8 mouse cellular contexts compared by ENCODE assay signal in the genomic region with DNA sequence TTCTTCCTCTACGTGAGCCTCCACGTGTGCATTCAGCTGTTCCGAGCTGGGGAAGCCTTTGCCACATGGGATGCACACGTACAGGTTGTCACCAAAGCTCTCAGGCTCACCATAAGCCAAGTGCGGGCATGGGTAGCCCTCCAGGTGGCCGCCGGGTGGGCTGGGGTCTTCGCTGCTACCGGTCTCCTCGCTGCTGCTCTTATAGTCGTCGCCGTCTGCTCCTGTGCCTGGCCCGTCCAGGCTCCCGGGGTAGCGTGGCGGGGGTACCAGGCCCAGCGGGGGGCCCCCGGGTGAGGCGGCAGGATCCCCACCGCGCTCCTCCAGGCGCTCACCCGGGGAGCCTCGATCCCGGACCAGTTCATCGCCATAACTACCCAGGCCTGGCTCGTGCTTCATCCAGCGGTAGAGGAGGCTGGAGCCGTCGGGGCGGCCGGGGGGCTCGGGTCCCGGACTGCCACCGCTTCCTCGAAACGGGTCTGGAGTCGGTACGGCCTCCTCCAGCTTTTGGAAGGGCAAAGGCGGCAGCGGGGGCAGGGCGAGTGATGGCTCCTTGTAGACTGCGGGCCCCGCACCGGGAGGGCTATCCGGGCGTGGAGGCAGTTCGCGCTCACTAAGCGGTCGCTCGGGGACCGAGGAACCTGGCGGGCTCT. TPM values are rescaled to one million over a fixed set of nuclear protein-coding genes. Genes with fewer than 3 reads are reported as not detected.
DNase-seq lines count a peak whose midpoint lies in the region; ATAC-seq lines count a peak whose summit lies in the region.

No protein-coding gene starts in this region.

- H3K9ac ChIP-seq in forebrain, embryonic 12.5 days: no peak overlapping the region
- H3K9ac ChIP-seq in hindbrain, embryonic 15.5 days: peak overlapping the region; percentile 23; the same call in 1 of the 2 replicates
- H3K9ac ChIP-seq in midbrain, embryonic 11.5 days (ENCODE audit: low read length): no peak overlapping the region

- peaks cover 26% of the 10 kb centered on the region for H3K36me3 ChIP-seq in forebrain, embryonic 12.5 days (replicated peaks)
- H3K36me3 ChIP-seq in hindbrain, embryonic 15.5 days: peaks cover 7% of the 10 kb centered on the region; the same call in 1 of the 2 replicates
- H3K36me3 ChIP-seq in midbrain, embryonic 11.5 days (ENCODE audit: control insufficient read depth, insufficient read depth, low read length): no peaks in the 10 kb centered on the region

- no peak for ATAC-seq in forebrain, embryonic 12.5 days (ENCODE audit: low FRiP score)
- ATAC-seq in hindbrain, embryonic 15.5 days (ENCODE audit: low FRiP score, low read depth): no peak
- ATAC-seq in midbrain, embryonic 11.5 days (ENCODE audit: low FRiP score): no peak
- no peak for ATAC-seq in inflammation-experienced regulatory T-cells, adult 6 months
- no peak for ATAC-seq in activated CD4-positive, CD25-positive, alpha-beta regulatory T cell, adult 4 months

- peaks cover 54% of the 10 kb centered on the region for H3K4me1 ChIP-seq in forebrain, embryonic 12.5 days
- H3K4me1 ChIP-seq in hindbrain, embryonic 15.5 days (replicated peaks): peaks cover 62% of the 10 kb centered on the region
- peaks cover 32% of the 10 kb centered on the region for H3K4me1 ChIP-seq in midbrain, embryonic 11.5 days (ENCODE audit: control insufficient read depth, insufficient read depth, low read length)

- H3K4me3 ChIP-seq in forebrain, embryonic 12.5 days (replicated peaks): peak overlapping the region; percentile 46
- H3K4me3 ChIP-seq in hindbrain, embryonic 15.5 days: peak overlapping the region; percentile 45
- H3K4me3 ChIP-seq in midbrain, embryonic 11.5 days (ENCODE audit: low read depth, low read length): peak overlapping the region; percentile 15

- peak overlapping the region; percentile 43 for H3K4me2 ChIP-seq in forebrain, embryonic 12.5 days
- H3K4me2 ChIP-seq in hindbrain, embryonic 15.5 days: peak overlapping the region; percentile 98
- H3K4me2 ChIP-seq in midbrain, embryonic 11.5 days: peak overlapping the region; percentile 24

- H3K9me3 ChIP-seq in forebrain, embryonic 12.5 days: no peaks in the 10 kb centered on the region
- no peaks in the 10 kb centered on the region for H3K9me3 ChIP-seq in hindbrain, embryonic 15.5 days
- no peaks in the 10 kb centered on the region for H3K9me3 ChIP-seq in midbrain, embryonic 11.5 days (ENCODE audit: control insufficient read depth, low read length)

- peak; percentile 35 for DNase-seq in ovary, postnatal 36 days (ENCODE audit: low spot score)
- DNase-seq in ovary, adult 18-20 months (ENCODE audit: low spot score): no peak
- DNase-seq in midbrain, embryonic 11.5 days (ENCODE audit: low spot score, missing footprints): no peak
- no peak for DNase-seq in layer of hippocampus, adult 9-10 months (ENCODE audit: low spot score)

- peaks cover 87% of the 10 kb centered on the region for H3K27me3 ChIP-seq in forebrain, embryonic 12.5 days
- H3K27me3 ChIP-seq in hindbrain, embryonic 15.5 days: peaks cover 69% of the 10 kb centered on the region
- H3K27me3 ChIP-seq in midbrain, embryonic 11.5 days (ENCODE audit: control insufficient read depth, insufficient read depth, low read length): peaks cover 78% of the 10 kb centered on the region

- 4% methylated on average over 55 of the region's 55 CpGs for WGBS in forebrain, embryonic 12.5 days
- 7% methylated on average over 55 of the region's 55 CpGs for WGBS in hindbrain, embryonic 15.5 days
- 2% methylated on average over 55 of the region's 55 CpGs for WGBS in midbrain, embryonic 11.5 days

- no peak overlapping the region for H3K27ac ChIP-seq in forebrain, embryonic 12.5 days
- H3K27ac ChIP-seq in hindbrain, embryonic 15.5 days (replicated peaks): no peak overlapping the region
- H3K27ac ChIP-seq in midbrain, embryonic 11.5 days (ENCODE audit: low read depth, low read length): no peak overlapping the region

RNA-seq across cellular contexts. Expression of gene Hic1, which starts 3.0 kb away (rescaled TPM):
- 3.2 and 4.4 TPM in 2 replicates for polyA plus RNA-seq in forebrain, embryonic 12.5 days (2016; fragmentation: Nextera tagmentation; extraction: Ambion mirVana)
- polyA plus RNA-seq in hindbrain, embryonic 15.5 days (2015; fragmentation: Nextera tagmentation; extraction: Ambion mirVana): 4.2 and 4.8 TPM in 2 replicates
- polyA plus RNA-seq in midbrain, embryonic 11.5 days (2014; fragmentation: Nextera tagmentation; extraction: Ambion mirVana): 0.34 and 0.57 TPM in 2 replicates
- under 1 TPM; 0.21 to 0.50 (median 0.38) TPM for polyA plus RNA-seq in inflammation-experienced regulatory T-cells, adult 6 months (2017; shearing (Covaris generic))
- polyA plus RNA-seq in activated CD4-positive, CD25-positive, alpha-beta regulatory T cell, adult 4 months (2017; shearing (Covaris generic)): under 1 TPM in 1 of 2 experiments, not detected in 1; 0.38 TPM

RNA-seq across cellular contexts. Expression of gene Ovca2, which starts 12.3 kb away (rescaled TPM):
- 24.3 and 25.3 TPM in 2 replicates for polyA plus RNA-seq in forebrain, embryonic 12.5 days (2016; fragmentation: Nextera tagmentation; extraction: Ambion mirVana)
- 14.3 and 14.8 TPM in 2 replicates for polyA plus RNA-seq in hindbrain, embryonic 15.5 days (2015; fragmentation: Nextera tagmentation; extraction: Ambion mirVana)
- 28.5 and 29.8 TPM in 2 replicates for polyA plus RNA-seq in midbrain, embryonic 11.5 days (2014; fragmentation: Nextera tagmentation; extraction: Ambion mirVana)
- 10 to 100 TPM; 27.9 to 36.4 (median 32.7) TPM for polyA plus RNA-seq in inflammation-experienced regulatory T-cells, adult 6 months (2017; shearing (Covaris generic))
- 10 to 100 TPM; 28.4 to 32.8 TPM for polyA plus RNA-seq in activated CD4-positive, CD25-positive, alpha-beta regulatory T cell, adult 4 months (2017; shearing (Covaris generic))

RNA-seq across cellular contexts. Expression of gene Dph1, which starts 24.7 kb away (rescaled TPM):
- 15.7 and 16.6 TPM in 2 replicates for polyA plus RNA-seq in forebrain, embryonic 12.5 days (2016; fragmentation: Nextera tagmentation; extraction: Ambion mirVana)
- polyA plus RNA-seq in hindbrain, embryonic 15.5 days (2015; fragmentation: Nextera tagmentation; extraction: Ambion mirVana): 14.0 and 15.9 TPM in 2 replicates
- polyA plus RNA-seq in midbrain, embryonic 11.5 days (2014; fragmentation: Nextera tagmentation; extraction: Ambion mirVana): 15.3 and 17.3 TPM in 2 replicates
- polyA plus RNA-seq in inflammation-experienced regulatory T-cells, adult 6 months (2017; shearing (Covaris generic)): 10 to 100 TPM in 2 of 3 experiments, 1 to 10 TPM in 1; 4.0 to 15.3 (median 11.7) TPM
- polyA plus RNA-seq in activated CD4-positive, CD25-positive, alpha-beta regulatory T cell, adult 4 months (2017; shearing (Covaris generic)): 1 to 10 TPM; 8.3 to 9.6 TPM

RNA-seq across cellular contexts. Expression of gene Rtn4rl1, which starts 27.3 kb away (rescaled TPM):
- 1.7 and 1.8 TPM in 2 replicates for polyA plus RNA-seq in forebrain, embryonic 12.5 days (2016; fragmentation: Nextera tagmentation; extraction: Ambion mirVana)
- polyA plus RNA-seq in hindbrain, embryonic 15.5 days (2015; fragmentation: Nextera tagmentation; extraction: Ambion mirVana): 11.7 and 12.6 TPM in 2 replicates
- 4.6 TPM in 2 replicates for polyA plus RNA-seq in midbrain, embryonic 11.5 days (2014; fragmentation: Nextera tagmentation; extraction: Ambion mirVana)
- polyA plus RNA-seq in inflammation-experienced regulatory T-cells, adult 6 months (2017; shearing (Covaris generic)): 1 to 10 TPM; 1.3 to 2.5 (median 2.2) TPM
- 1 to 10 TPM; 1.6 to 1.8 TPM for polyA plus RNA-seq in activated CD4-positive, CD25-positive, alpha-beta regulatory T cell, adult 4 months (2017; shearing (Covaris generic))

Comparison
In these comparisons a context has a peak if more than half of its experiments do, and no peak if none do; other contexts are left out.
1. H3K4me2 ChIP-seq: peak in every context shown above with its lines; median percentile 98 in hindbrain, embryonic 15.5 days; 43 in forebrain, embryonic 12.5 days; 24 in midbrain, embryonic 11.5 days.